Mouse (Mus musculus) gastrocnemius, postnatal 14 days (tissue): ENCODE measurements at regions not wholly inside any gene's neighbourhood (a gene's known extent, or its start where the extent isn't known, plus 50 kb on each side); places are given as distances from the start of the nearest gene placed in this dataset.

Source experiments
- DNase-seq: peaks from one replicate; pipeline ENCODE4 v3.0.0; 2021; ENCODE audit warnings: mixed read lengths
- intact Hi-C: fragments of 180-260 bp; cut with DNase I; formaldehyde crosslinking; loops from one replicate; pipeline ENCODE4 v1.15.1; 2025; ENCODE audit warnings: low total_unique reads

GRCm38 (mm10) chr13:105377038-105377437, 66.4 kb upstream of the Htr1a start:
- peak; percentile 33 for DNase-seq
- intact Hi-C loops: no loop called here

DNA sequence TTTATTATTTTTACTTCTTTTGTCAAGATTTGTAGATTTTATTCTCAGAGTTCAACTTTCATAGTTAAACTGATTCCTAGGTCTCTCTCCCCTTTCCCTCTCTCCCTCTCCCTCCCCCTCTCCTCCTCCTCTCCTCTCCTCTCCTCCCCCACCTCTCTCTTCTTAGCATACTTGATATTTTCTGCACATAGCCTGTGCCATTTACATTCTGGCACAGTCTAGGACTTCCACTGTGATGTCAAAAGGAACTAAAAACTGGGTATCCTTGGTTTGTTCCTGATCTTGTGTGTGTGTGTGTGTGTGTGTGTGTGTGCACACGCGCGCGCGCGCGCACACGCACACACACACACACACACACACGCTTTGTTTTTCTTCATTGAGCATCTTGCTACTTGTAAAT, 64.9 kb upstream of the Htr1a start:
- intact Hi-C loops: no loop called here

GRCm38 (mm10) chr13:105387016-105387772, 56.2 kb upstream of the Htr1a start:
- intact Hi-C loops: no loop called here
- DNase-seq: no peak

More for the DNA sequence above, 64.9 kb upstream of the Htr1a start:
- no peak for DNase-seq
